Mouse (Mus musculus): Measurements from ENCODE around the gene Olfr1257.
"Not testable (repeated sequence)": the region's sequence is repeated elsewhere in the genome, so short reads cannot be mapped to it uniquely, and the experiment has no call there.

Olfr1257 gene

GRCm38 (mm10) chr2:89878137-89878536 lies at the start of gene Olfr1257:
Gene Olfr1257 (plus strand): TSS chr2:89878437.
- DNase-seq, result no peak

DNA sequence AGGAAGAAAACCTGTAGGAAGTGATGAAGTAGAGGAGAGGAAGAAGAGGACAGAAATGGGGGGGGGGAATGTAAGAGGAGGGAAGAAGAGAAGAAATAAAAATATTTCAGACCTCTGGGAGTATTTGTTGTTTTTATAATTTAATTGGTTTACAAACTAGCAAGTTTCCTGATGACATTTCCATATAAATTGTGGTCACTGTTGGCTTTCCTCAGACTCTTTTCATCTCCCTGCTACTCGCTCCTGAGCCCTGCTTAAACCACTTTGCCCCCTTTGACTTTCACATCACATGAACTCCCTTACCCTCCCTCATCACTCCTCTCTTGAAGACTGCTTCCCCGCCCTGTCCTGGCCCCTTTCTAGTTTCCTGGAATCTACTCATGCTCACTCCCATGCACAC lies 36.8 kb upstream of the Olfr1257 start, which contains the start of gene Olfr1256:
Gene Olfr1256, minus strand, starts transcription at position 101 of the 400 bp plus-strand sequence.
- no peak for DNase-seq

DNA sequence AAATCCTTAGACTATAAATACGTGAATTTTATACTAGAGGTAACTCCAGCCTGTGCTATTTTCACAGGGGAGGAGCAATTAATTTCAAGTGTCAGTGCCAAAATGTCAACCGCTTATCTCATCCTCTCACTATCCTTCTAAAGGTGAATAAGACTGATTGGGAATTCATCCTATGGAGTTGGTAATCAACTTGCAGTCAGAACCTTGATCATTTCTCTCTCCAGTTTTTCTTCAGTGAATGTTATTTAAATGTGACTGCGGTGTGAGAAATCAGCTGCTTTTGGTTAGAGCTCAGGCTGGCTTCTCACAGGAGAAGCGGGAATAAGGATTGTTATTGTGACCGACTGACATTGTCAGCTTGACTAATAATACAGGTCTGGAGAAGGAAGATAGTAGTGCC lies 30.1 kb upstream of the Olfr1257 start, which contains the start of gene Olfr48:
Gene Olfr48, minus strand, starts transcription at position 101 of the 400 bp plus-strand sequence.
- no peak for DNase-seq

DNA sequence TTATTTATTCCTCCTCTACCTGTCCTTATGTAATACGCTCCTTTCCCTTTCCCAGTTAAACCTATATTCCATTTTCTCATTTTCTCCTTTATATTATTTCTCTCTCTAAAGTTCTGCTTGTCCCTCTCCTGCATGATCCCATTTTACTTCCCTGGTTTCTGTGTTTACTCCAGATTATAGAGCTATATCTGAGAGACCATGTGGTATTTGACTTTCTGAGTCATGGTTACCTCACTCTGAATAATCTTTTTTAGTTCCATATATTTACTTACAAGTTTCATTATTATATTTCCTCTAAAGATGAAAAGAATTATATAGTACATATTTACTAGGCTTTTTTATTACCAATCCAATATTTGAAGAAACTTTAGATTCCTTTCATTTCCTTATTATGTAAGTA lies 29.0 kb upstream of the Olfr1257 start:
- DNase-seq, result no peak

GRCm38 (mm10) chr2:89912616-89913015 lies 34.4 kb downstream of the Olfr1257 start:
- DNase-seq, result not testable (repeated sequence)

DNA sequence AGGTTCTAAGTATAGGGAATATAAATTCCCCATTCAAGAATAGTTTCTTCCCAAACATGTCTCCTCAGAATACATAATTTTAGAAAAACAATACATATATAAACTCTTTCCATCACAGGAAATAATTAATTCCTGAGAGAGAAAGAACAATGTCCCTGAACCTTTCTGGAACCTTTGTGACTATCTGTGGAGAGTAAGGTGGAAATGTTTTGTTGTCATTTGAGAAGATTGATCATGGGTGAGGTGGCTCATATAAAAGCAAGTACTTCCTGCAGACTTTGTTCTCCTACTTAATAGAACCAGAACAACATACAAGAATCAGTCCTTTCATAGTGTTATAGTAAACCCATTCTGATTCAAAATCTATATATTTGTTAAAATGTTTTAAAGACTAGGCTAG lies 48.8 kb downstream of the Olfr1257 start, which contains the start of gene Olfr1258:
Gene Olfr1258, plus strand, starts transcription at position 301 of the 400 bp plus-strand sequence.
- no peak for DNase-seq
